Comparison of ENCODE assay signal across 8 mouse cellular contexts in the genomic region with DNA sequence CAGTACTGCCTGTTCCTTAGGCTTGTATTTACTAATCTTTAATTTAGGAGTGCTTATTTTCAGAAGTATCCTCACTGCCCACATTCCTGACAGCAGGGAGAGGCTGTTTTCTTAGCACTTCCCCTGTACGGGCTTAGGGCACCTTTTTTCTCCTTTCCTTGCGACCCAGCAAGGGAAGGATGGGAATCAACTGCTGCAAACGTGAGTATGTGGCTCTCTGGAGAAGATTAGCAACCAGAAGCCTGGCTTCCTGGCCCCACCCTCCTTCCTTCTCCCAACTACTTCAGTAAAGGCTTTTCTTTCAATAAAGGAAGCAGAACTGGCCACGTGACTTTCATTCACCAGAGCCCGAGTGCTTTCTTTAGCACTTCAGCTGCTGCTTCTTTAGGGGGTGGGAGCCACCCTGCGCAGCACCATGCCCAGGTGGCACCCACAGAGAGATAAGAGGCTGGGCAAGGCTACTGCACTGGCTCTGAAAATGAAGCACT. TPM values are rescaled to one million over a fixed set of nuclear protein-coding genes. Genes with fewer than 3 reads are reported as not detected.
DNase-seq lines count a peak whose midpoint lies in the region; ATAC-seq lines count a peak whose summit lies in the region.

No protein-coding gene starts in this region.

- no peak overlapping the region for H3K27ac ChIP-seq in neural tube, embryonic 11.5 days (ENCODE audit: low read depth, low read length)
- H3K27ac ChIP-seq in hindbrain, embryonic 15.5 days (replicated peaks): peak overlapping the region; percentile 66
- H3K27ac ChIP-seq in lung, embryonic 15.5 days: peak overlapping the region; percentile 86

- H3K9ac ChIP-seq in neural tube, embryonic 11.5 days (ENCODE audit: low read length): no peak overlapping the region
- H3K9ac ChIP-seq in hindbrain, embryonic 15.5 days: peak overlapping the region; percentile 38
- 0 out of 2 replicates have a peak overlapping the region, but pooled peaks have one; percentile 10 for H3K9ac ChIP-seq in lung, embryonic 15.5 days

- DNase-seq in neural tube, embryonic 11.5 days (ENCODE audit: low spot score): no peak
- DNase-seq in neural tube, embryonic 10.5 days (ENCODE audit: extremely low spot score, low spot score): no peak
- DNase-seq in right cerebral cortex, postnatal 36 days (ENCODE audit: low spot score in 2 of 2): peak; percentile 34 to 55
- no peak for DNase-seq in cerebellum, adult 8-10 months
- DNase-seq in frontal cortex, postnatal 25 days (ENCODE audit: low spot score in 2 of 2): no peak

- no peaks in the 10 kb centered on the region; the same call in none of the 2 replicates for H3K36me3 ChIP-seq in neural tube, embryonic 11.5 days (ENCODE audit: control insufficient read depth, insufficient read depth, low read length)
- no peaks in the 10 kb centered on the region for H3K36me3 ChIP-seq in hindbrain, embryonic 15.5 days
- H3K36me3 ChIP-seq in lung, embryonic 15.5 days: peaks cover 6% of the 10 kb centered on the region; the same call in 1 of the 2 replicates

- peaks cover 62% of the 10 kb centered on the region for H3K4me1 ChIP-seq in neural tube, embryonic 11.5 days (ENCODE audit: control insufficient read depth, insufficient read depth, low read length)
- peaks cover 77% of the 10 kb centered on the region for H3K4me1 ChIP-seq in hindbrain, embryonic 15.5 days (replicated peaks)
- peaks cover 73% of the 10 kb centered on the region for H3K4me1 ChIP-seq in lung, embryonic 15.5 days

- H3K27me3 ChIP-seq in neural tube, embryonic 11.5 days (ENCODE audit: control insufficient read depth, insufficient read depth, low read length): no peaks in the 10 kb centered on the region
- H3K27me3 ChIP-seq in hindbrain, embryonic 15.5 days: no peaks in the 10 kb centered on the region
- H3K27me3 ChIP-seq in lung, embryonic 15.5 days: no peaks in the 10 kb centered on the region

- WGBS in neural tube, embryonic 11.5 days: 6% methylated on average over 6 of the region's 6 CpGs
- WGBS in hindbrain, embryonic 15.5 days: 5% methylated on average over 6 of the region's 6 CpGs
- WGBS in lung, embryonic 15.5 days: 10% methylated on average over 6 of the region's 6 CpGs

- H3K4me3 ChIP-seq in neural tube, embryonic 11.5 days (ENCODE audit: low read depth, low read length): 0 out of 2 replicates have a peak overlapping the region, but pooled peaks have one; percentile 3
- H3K4me3 ChIP-seq in hindbrain, embryonic 15.5 days: peak overlapping the region; percentile 65
- H3K4me3 ChIP-seq in lung, embryonic 15.5 days: peak overlapping the region; percentile 14; the same call in 1 of the 2 replicates

- no peak for ATAC-seq in neural tube, embryonic 11.5 days (ENCODE audit: insufficient read depth, low FRiP score, low TSS enrichment)
- peak; percentile 66 for ATAC-seq in erythroblast, adult 5-6 weeks (replicated peaks; ENCODE audit: low FRiP score, poor library complexity, severe bottlenecking)
- no peak for ATAC-seq in hindbrain, embryonic 15.5 days (ENCODE audit: low FRiP score, low read depth)
- ATAC-seq in lung, embryonic 15.5 days (ENCODE audit: borderline replicate concordance, extremely low read depth, low FRiP score, low TSS enrichment): peak; percentile 47; the same call in 1 of the 2 replicates

- H3K4me2 ChIP-seq in neural tube, embryonic 11.5 days (ENCODE audit: low read depth): peak overlapping the region; percentile 79
- H3K4me2 ChIP-seq in hindbrain, embryonic 15.5 days: peak overlapping the region; percentile 93
- peak overlapping the region; percentile 91 for H3K4me2 ChIP-seq in lung, embryonic 15.5 days

- no peaks in the 10 kb centered on the region for H3K9me3 ChIP-seq in neural tube, embryonic 11.5 days (ENCODE audit: control insufficient read depth, low read length)
- no peaks in the 10 kb centered on the region for H3K9me3 ChIP-seq in hindbrain, embryonic 15.5 days
- H3K9me3 ChIP-seq in lung, embryonic 15.5 days: no peaks in the 10 kb centered on the region

RNA-seq across cellular contexts. Expression of a gene that starts 7.2 kb away (rescaled TPM):
- polyA plus RNA-seq in neural tube, embryonic 11.5 days (2014; fragmentation: Nextera tagmentation; extraction: Ambion mirVana): 6.3 and 6.9 TPM in 2 replicates
- total RNA-seq in erythroblast, adult 5-6 weeks (2015; ENCODE audit: low replicate concordance): 12.1 and 15.2 TPM in 2 replicates
- total RNA-seq in erythroblast, adult 5-6 weeks (2017; ENCODE audit: low replicate concordance): 10.6 and 13.5 TPM in 2 replicates
- polyA plus RNA-seq in hindbrain, embryonic 15.5 days (2015; fragmentation: Nextera tagmentation; extraction: Ambion mirVana): 6.0 and 6.3 TPM in 2 replicates
- 4.1 TPM in 2 replicates for polyA plus RNA-seq in lung, embryonic 15.5 days (2015; fragmentation: Nextera tagmentation; extraction: Ambion mirVana)

Comparison
In these comparisons a context has a peak if more than half of its experiments do, and no peak if none do; other contexts are left out.
1. ATAC-seq: peak in erythroblast, adult 5-6 weeks (single experiment) and lung, embryonic 15.5 days (single experiment); none in neural tube, embryonic 11.5 days (single experiment) and hindbrain, embryonic 15.5 days (single experiment).
2. DNase-seq: peak in right cerebral cortex, postnatal 36 days (2 of 2); none in neural tube, embryonic 11.5 days (single experiment), neural tube, embryonic 10.5 days (single experiment), cerebellum, adult 8-10 months (single experiment) and frontal cortex, postnatal 25 days (0 of 2).
3. H3K4me3 ChIP-seq: peak in every context shown above with its lines; median percentile 65 in hindbrain, embryonic 15.5 days; 14 in lung, embryonic 15.5 days; 3 in neural tube, embryonic 11.5 days.
4. Peak in every context shown above with its lines, with median percentiles within 50 percentile points of each other: H3K4me2 ChIP-seq.